Mouse (Mus musculus): ENCODE measurements around the gene Syndig1. TPM values are rescaled to one million over a fixed set of nuclear protein-coding genes. Genes with fewer than 3 reads are reported as not detected.

The Syndig1 gene
- total and polyA plus RNA-seq, 3 experiments, result not detected

- no peak overlapping the region for H3K9ac ChIP-seq (ENCODE audit: control insufficient read depth, low read depth, low read length, poor library complexity, severe bottlenecking)
These were observed 153.5 kb downstream of the Syndig1 start for GRCm38 (mm10) chr2:149982466-149982865.

DNA sequence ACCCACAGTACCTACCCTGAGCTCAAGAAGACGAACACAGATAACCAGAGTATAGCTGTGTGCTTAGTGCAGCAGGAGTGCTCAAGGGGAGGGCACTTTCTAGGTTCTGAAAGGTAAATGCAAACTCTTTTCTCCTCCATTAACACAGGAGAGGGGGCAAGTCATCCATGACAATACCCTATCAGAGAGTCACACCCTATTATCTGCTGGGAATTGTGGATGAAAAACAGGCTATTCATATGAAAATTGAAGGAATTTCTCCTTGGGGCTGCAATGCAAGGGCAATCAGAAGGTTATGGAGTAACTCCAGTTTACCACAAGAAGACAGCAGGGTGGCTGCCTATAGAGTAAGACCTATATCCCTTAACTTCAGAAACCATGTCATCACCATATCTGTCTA lies 154.1 kb downstream of the Syndig1 start:
- Histone ChIP-seq H3K27me3 (ENCODE audit: control insufficient read depth in 1 of 2, insufficient read depth in 2 of 2, low read length in 2 of 2) (no peaks in the 10 kb centered on the region), H3K36me3 (ENCODE audit: control insufficient read depth in 1 of 2, insufficient read depth in 2 of 2, low read length in 2 of 2) (no peaks in the 10 kb centered on the region), H3K4me3 (ENCODE audit: control insufficient read depth in 1 of 2, insufficient read depth in 1 of 2, low read depth in 2 of 2, low read length in 2 of 2) (no peak overlapping the region), H3K9me3 (replicated peaks; ENCODE audit: insufficient read depth, low read length) (no peaks in the 10 kb centered on the region), H3K9ac (ENCODE audit: control insufficient read depth, low read depth, low read length, poor library complexity, severe bottlenecking) (no peak overlapping the region), H3K27ac (ENCODE audit: control insufficient read depth, low read depth, low read length) (no peak overlapping the region), H3K4me1 (ENCODE audit: control insufficient read depth in 1 of 2, insufficient read depth in 2 of 2, low read length in 2 of 2) (no peaks in the 10 kb centered on the region), H3K79me2 (ENCODE audit: control insufficient read depth, insufficient read depth, low read length, poor library complexity) (no peaks in the 10 kb centered on the region)
- TF ChIP-seq MYC (IDR thresholded peaks at IDR 0.05; ENCODE audit: low read depth, low read length) (no peak), HCFC1 (IDR thresholded peaks at IDR 0.05; ENCODE audit: low read depth, low read length) (no peak), JUND (IDR thresholded peaks at IDR 0.05; ENCODE audit: low read depth, low read length) (no peak), MAX (IDR thresholded peaks at IDR 0.05; ENCODE audit: low read length) (no peak), BHLHE40 (IDR thresholded peaks at IDR 0.05; ENCODE audit: borderline replicate concordance, low read depth, low read length) (no peak), ZMIZ1 (IDR thresholded peaks at IDR 0.05; ENCODE audit: low read depth, low read length) (no peak), MAZ (IDR thresholded peaks at IDR 0.05; ENCODE audit: low read depth, low read length) (no peak), ZKSCAN1 (IDR thresholded peaks at IDR 0.05; ENCODE audit: low read depth, low read length) (no peak), ETS1 (IDR thresholded peaks at IDR 0.05; ENCODE audit: low read depth, low read length) (no peak), UBTF (IDR thresholded peaks at IDR 0.05; ENCODE audit: borderline replicate concordance, insufficient read depth, low read depth, low read length) (no peak), CTCF (IDR thresholded peaks at IDR 0.05 in 2 of 3, conservative IDR thresholded peaks at IDR 0.05 in 1 of 3; ENCODE audit: control insufficient read depth in 1 of 3, insufficient read depth in 1 of 3, low read depth in 2 of 3, low read length in 3 of 3, poor library complexity in 1 of 3, severe bottlenecking in 1 of 3) (no peak), MAFK (IDR thresholded peaks at IDR 0.05; ENCODE audit: borderline replicate concordance, low read depth, low read length) (no peak), MXI1 (IDR thresholded peaks at IDR 0.05; ENCODE audit: low read depth, low read length) (no peak), ELF1 (IDR thresholded peaks at IDR 0.05; ENCODE audit: low read depth, low read length) (no peak), RCOR1 (IDR thresholded peaks at IDR 0.05; ENCODE audit: low read depth, low read length) (no peak), TAL1 (IDR thresholded peaks at IDR 0.05; ENCODE audit: low read length) (no peak), ZNF384 (IDR thresholded peaks at IDR 0.05; ENCODE audit: low read depth, low read length) (no peak), POLR2A (IDR thresholded peaks at IDR 0.05; ENCODE audit: control insufficient read depth in 1 of 2, insufficient read depth in 1 of 2, low read depth in 1 of 2, low read length in 2 of 2, poor library complexity in 1 of 2) (no peak), GATA1 (IDR thresholded peaks at IDR 0.05; ENCODE audit: low read depth, low read length) (no peak)
- DNase-seq (ENCODE audit: low read depth, low spot score), result no peak

More at GRCm38 (mm10) chr2:149982466-149982865, 153.5 kb downstream of the Syndig1 start:
- Histone ChIP-seq H3K4me1 (ENCODE audit: control insufficient read depth in 1 of 2, insufficient read depth in 2 of 2, low read length in 2 of 2) (no peaks in the 10 kb centered on the region), H3K27ac (ENCODE audit: control insufficient read depth, low read depth, low read length) (no peak overlapping the region), H3K9me3 (replicated peaks; ENCODE audit: insufficient read depth, low read length) (no peaks in the 10 kb centered on the region), H3K79me2 (ENCODE audit: control insufficient read depth, insufficient read depth, low read length, poor library complexity) (no peaks in the 10 kb centered on the region), H3K27me3 (ENCODE audit: control insufficient read depth in 1 of 2, insufficient read depth in 2 of 2, low read length in 2 of 2) (no peaks in the 10 kb centered on the region), H3K4me3 (ENCODE audit: control insufficient read depth in 1 of 2, insufficient read depth in 1 of 2, low read depth in 2 of 2, low read length in 2 of 2) (no peak overlapping the region), H3K36me3 (ENCODE audit: control insufficient read depth in 1 of 2, insufficient read depth in 2 of 2, low read length in 2 of 2) (no peaks in the 10 kb centered on the region)
- DNase-seq (ENCODE audit: low read depth, low spot score), result no peak
- no peak for TF ChIP-seq MAX (IDR thresholded peaks at IDR 0.05; ENCODE audit: low read length)
- TF ChIP-seq CTCF (IDR thresholded peaks at IDR 0.05 in 2 of 3, conservative IDR thresholded peaks at IDR 0.05 in 1 of 3; ENCODE audit: control insufficient read depth in 1 of 3, insufficient read depth in 1 of 3, low read depth in 2 of 3, low read length in 3 of 3, poor library complexity in 1 of 3, severe bottlenecking in 1 of 3), result no peak
- TF ChIP-seq SMC3 (IDR thresholded peaks at IDR 0.05; ENCODE audit: low read depth, low read length), result no peak
- no peak for TF ChIP-seq GATA1 (IDR thresholded peaks at IDR 0.05; ENCODE audit: low read depth, low read length)
- no peak for TF ChIP-seq USF1 (IDR thresholded peaks at IDR 0.05; ENCODE audit: low read depth, low read length)
- no peak for TF ChIP-seq NRF1 (IDR thresholded peaks at IDR 0.05; ENCODE audit: insufficient read depth, low read depth, low read length, poor library complexity, severe bottlenecking)
- TF ChIP-seq USF2 (IDR thresholded peaks at IDR 0.05; ENCODE audit: borderline replicate concordance in 1 of 2, insufficient read depth in 1 of 2, low read depth in 1 of 2, low read length in 2 of 2), result no peak
- no peak for TF ChIP-seq E2F4 (IDR thresholded peaks at IDR 0.05; ENCODE audit: borderline replicate concordance, low read depth, low read length)
- no peak for TF ChIP-seq MYB (IDR thresholded peaks at IDR 0.05; ENCODE audit: low read depth, low read length)
- TF ChIP-seq POLR2AphosphoS5 (IDR thresholded peaks at IDR 0.05; ENCODE audit: borderline replicate concordance, low read depth, low read length), result no peak
- TF ChIP-seq NELFE (IDR thresholded peaks at IDR 0.05; ENCODE audit: low read depth, low read length), result no peak
- TF ChIP-seq RCOR1 (IDR thresholded peaks at IDR 0.05; ENCODE audit: low read depth, low read length), result no peak
- TF ChIP-seq SIN3A (IDR thresholded peaks at IDR 0.05; ENCODE audit: low read length), result no peak
